Mouse (Mus musculus): ENCODE measurements around the gene D16Ertd472e. TPM values are rescaled to one million over a fixed set of nuclear protein-coding genes. Genes with fewer than 3 reads are reported as not detected.
"Not testable (repeated sequence)": the region's sequence is repeated elsewhere in the genome, so short reads cannot be mapped to it uniquely, and the experiment has no call there.

Gene D16Ertd472e
- polyA plus RNA-seq, 1 experiment from 2014 or later = 15.7 TPM

- ATAC-seq (replicated peaks; ENCODE audit: low FRiP score) (no peak), DNase-seq (ENCODE audit: low spot score) (no peak)
- Histone ChIP-seq H3K36me3 (ENCODE audit: control insufficient read depth, insufficient read depth, low read length) (no peaks in the 10 kb centered on the region), H3K9ac (ENCODE audit: low read length) (no peak overlapping the region), H3K4me2 (ENCODE audit: low read depth, low read length, severe bottlenecking) (no peak overlapping the region), H3K9me3 (ENCODE audit: control insufficient read depth, low read length) (no peaks in the 10 kb centered on the region), H3K27me3 (ENCODE audit: control insufficient read depth, insufficient read depth, low read length) (no peaks in the 10 kb centered on the region), H3K4me3 (ENCODE audit: low read depth, low read length) (no peak overlapping the region), H3K4me1 (replicated peaks; ENCODE audit: control insufficient read depth, insufficient read depth, low read length) (peaks cover 5% of the 10 kb centered on the region; the same call in 1 of the 2 replicates), H3K27ac (ENCODE audit: low read depth, low read length) (no peak overlapping the region)
- 75% methylated on average over 8 of the region's 8 CpGs for WGBS
Observed at GRCm38 (mm10) chr16:78534468-78534867, 42.0 kb downstream of the D16Ertd472e start.

- Histone ChIP-seq H3K9me3 (ENCODE audit: control insufficient read depth, low read length) (no peaks in the 10 kb centered on the region), H3K4me2 (ENCODE audit: low read depth, low read length, severe bottlenecking) (no peak overlapping the region), H3K9ac (ENCODE audit: low read length) (no peak overlapping the region), H3K4me1 (replicated peaks; ENCODE audit: control insufficient read depth, insufficient read depth, low read length) (peaks cover 5% of the 10 kb centered on the region; the same call in 1 of the 2 replicates), H3K36me3 (ENCODE audit: control insufficient read depth, insufficient read depth, low read length) (no peaks in the 10 kb centered on the region), H3K27me3 (ENCODE audit: control insufficient read depth, insufficient read depth, low read length) (no peaks in the 10 kb centered on the region), H3K27ac (ENCODE audit: low read depth, low read length) (no peak overlapping the region), H3K4me3 (ENCODE audit: low read depth, low read length) (no peak overlapping the region)
- DNase-seq (ENCODE audit: low spot score) (no peak), ATAC-seq (replicated peaks; ENCODE audit: low FRiP score) (no peak)
- 37% methylated on average over 6 of the region's 6 CpGs for WGBS
Observed at GRCm38 (mm10) chr16:78531957-78532605, 44.4 kb downstream of the D16Ertd472e start.

- Histone ChIP-seq H3K4me2 (ENCODE audit: low read depth, low read length, severe bottlenecking) (no peak overlapping the region), H3K36me3 (ENCODE audit: control insufficient read depth, insufficient read depth, low read length) (no peaks in the 10 kb centered on the region), H3K27ac (ENCODE audit: low read depth, low read length) (no peak overlapping the region), H3K27me3 (ENCODE audit: control insufficient read depth, insufficient read depth, low read length) (no peaks in the 10 kb centered on the region), H3K4me3 (ENCODE audit: low read depth, low read length) (no peak overlapping the region), H3K9me3 (ENCODE audit: control insufficient read depth, low read length) (no peaks in the 10 kb centered on the region), H3K4me1 (replicated peaks; ENCODE audit: control insufficient read depth, insufficient read depth, low read length) (no peaks in the 10 kb centered on the region), H3K9ac (ENCODE audit: low read length) (no peak overlapping the region)
- WGBS = 93% methylated on average over 4 of the region's 4 CpGs
- ATAC-seq (replicated peaks; ENCODE audit: low FRiP score) (no peak), DNase-seq (ENCODE audit: low spot score) (no peak)
Observed at GRCm38 (mm10) chr16:78522974-78523373, 53.5 kb downstream of the D16Ertd472e start.

- ATAC-seq (replicated peaks; ENCODE audit: low FRiP score) = no peak
- Histone ChIP-seq H3K4me2 (ENCODE audit: low read depth, low read length, severe bottlenecking) (no peak overlapping the region), H3K4me1 (replicated peaks; ENCODE audit: control insufficient read depth, insufficient read depth, low read length) (no peaks in the 10 kb centered on the region), H3K4me3 (ENCODE audit: low read depth, low read length) (no peak overlapping the region), H3K9ac (ENCODE audit: low read length) (no peak overlapping the region), H3K9me3 (ENCODE audit: control insufficient read depth, low read length) (no peaks in the 10 kb centered on the region), H3K36me3 (ENCODE audit: control insufficient read depth, insufficient read depth, low read length) (no peaks in the 10 kb centered on the region), H3K27me3 (ENCODE audit: control insufficient read depth, insufficient read depth, low read length) (no peaks in the 10 kb centered on the region), H3K27ac (ENCODE audit: low read depth, low read length) (no peak overlapping the region)
- 83% methylated on average over 7 of the region's 7 CpGs for WGBS
- no peak for DNase-seq (ENCODE audit: low spot score)
Observed at GRCm38 (mm10) chr16:78518697-78519096, 57.8 kb downstream of the D16Ertd472e start.

- Histone ChIP-seq H3K4me2 (ENCODE audit: low read depth, low read length, severe bottlenecking) (no peak overlapping the region), H3K27ac (ENCODE audit: low read depth, low read length) (no peak overlapping the region), H3K36me3 (ENCODE audit: control insufficient read depth, insufficient read depth, low read length) (no peaks in the 10 kb centered on the region), H3K4me3 (ENCODE audit: low read depth, low read length) (no peak overlapping the region), H3K27me3 (ENCODE audit: control insufficient read depth, insufficient read depth, low read length) (no peaks in the 10 kb centered on the region), H3K9ac (ENCODE audit: low read length) (no peak overlapping the region), H3K9me3 (ENCODE audit: control insufficient read depth, low read length) (no peaks in the 10 kb centered on the region), H3K4me1 (replicated peaks; ENCODE audit: control insufficient read depth, insufficient read depth, low read length) (no peaks in the 10 kb centered on the region)
- 92% methylated on average over 2 of the region's 2 CpGs for WGBS
- ATAC-seq (replicated peaks; ENCODE audit: low FRiP score) = no peak
- no peak for DNase-seq (ENCODE audit: low spot score)
Observed at GRCm38 (mm10) chr16:78517171-78517570, 59.3 kb downstream of the D16Ertd472e start.

- DNase-seq (ENCODE audit: low spot score) = no peak
- Histone ChIP-seq H3K4me2 (ENCODE audit: low read depth, low read length, severe bottlenecking) (no peak overlapping the region), H3K4me1 (replicated peaks; ENCODE audit: control insufficient read depth, insufficient read depth, low read length) (no peaks in the 10 kb centered on the region), H3K4me3 (ENCODE audit: low read depth, low read length) (no peak overlapping the region), H3K27me3 (ENCODE audit: control insufficient read depth, insufficient read depth, low read length) (no peaks in the 10 kb centered on the region), H3K27ac (ENCODE audit: low read depth, low read length) (no peak overlapping the region), H3K9me3 (ENCODE audit: control insufficient read depth, low read length) (no peaks in the 10 kb centered on the region), H3K36me3 (ENCODE audit: control insufficient read depth, insufficient read depth, low read length) (no peaks in the 10 kb centered on the region), H3K9ac (ENCODE audit: low read length) (no peak overlapping the region)
- ATAC-seq (replicated peaks; ENCODE audit: low FRiP score) = no peak
- 91% methylated on average over 8 of the region's 8 CpGs for WGBS
Observed at GRCm38 (mm10) chr16:78511526-78511925, 65.0 kb downstream of the D16Ertd472e start.

GRCm38 (mm10) chr16:78502492-78502891, 74.0 kb downstream of the D16Ertd472e start:
- 91% methylated on average over 9 of the region's 9 CpGs for WGBS
- H3K27ac ChIP-seq (ENCODE audit: low read depth, low read length) = no peak overlapping the region
- no peak overlapping the region for H3K4me3 ChIP-seq (ENCODE audit: low read depth, low read length)
- no peaks in the 10 kb centered on the region for H3K9me3 ChIP-seq (ENCODE audit: control insufficient read depth, low read length)
- H3K4me2 ChIP-seq (ENCODE audit: low read depth, low read length, severe bottlenecking) = no peak overlapping the region
- no peaks in the 10 kb centered on the region for H3K36me3 ChIP-seq (ENCODE audit: control insufficient read depth, insufficient read depth, low read length)
- H3K27me3 ChIP-seq (ENCODE audit: control insufficient read depth, insufficient read depth, low read length) = no peaks in the 10 kb centered on the region
- no peaks in the 10 kb centered on the region for H3K4me1 ChIP-seq (replicated peaks; ENCODE audit: control insufficient read depth, insufficient read depth, low read length)
- ATAC-seq (replicated peaks; ENCODE audit: low FRiP score) = no peak
- no peak overlapping the region for H3K9ac ChIP-seq (ENCODE audit: low read length)
- no peak for DNase-seq (ENCODE audit: low spot score)

GRCm38 (mm10) chr16:78492696-78493095, 83.8 kb downstream of the D16Ertd472e start:
- not testable (repeated sequence) for H3K4me2 ChIP-seq (ENCODE audit: low read depth, low read length, severe bottlenecking); H3K4me3 ChIP-seq (ENCODE audit: low read depth, low read length); DNase-seq (ENCODE audit: low spot score); ATAC-seq (replicated peaks; ENCODE audit: low FRiP score); H3K4me1 ChIP-seq (replicated peaks; ENCODE audit: control insufficient read depth, insufficient read depth, low read length); H3K9me3 ChIP-seq (ENCODE audit: control insufficient read depth, low read length); H3K36me3 ChIP-seq (ENCODE audit: control insufficient read depth, insufficient read depth, low read length); H3K27me3 ChIP-seq (ENCODE audit: control insufficient read depth, insufficient read depth, low read length); H3K9ac ChIP-seq (ENCODE audit: low read length); H3K27ac ChIP-seq (ENCODE audit: low read depth, low read length)
- 95% methylated on average over 12 of the region's 12 CpGs for WGBS

- peak; percentile 69 for ATAC-seq (replicated peaks; ENCODE audit: low FRiP score)
- H3K4me2 ChIP-seq (ENCODE audit: low read depth, low read length, severe bottlenecking) = no peak overlapping the region
Observed at GRCm38 (mm10) chr16:78490779-78491178, 85.7 kb downstream of the D16Ertd472e start.

More at GRCm38 (mm10) chr16:78490779-78491178, 85.7 kb downstream of the D16Ertd472e start:
- Histone ChIP-seq H3K27ac (ENCODE audit: low read depth, low read length) (no peak overlapping the region), H3K27me3 (ENCODE audit: control insufficient read depth, insufficient read depth, low read length) (no peaks in the 10 kb centered on the region), H3K9ac (ENCODE audit: low read length) (peak overlapping the region; percentile 40), H3K4me1 (replicated peaks; ENCODE audit: control insufficient read depth, insufficient read depth, low read length) (peaks cover 2% of the 10 kb centered on the region; the same call in 1 of the 2 replicates), H3K9me3 (ENCODE audit: control insufficient read depth, low read length) (no peaks in the 10 kb centered on the region), H3K4me3 (ENCODE audit: low read depth, low read length) (no peak overlapping the region), H3K36me3 (ENCODE audit: control insufficient read depth, insufficient read depth, low read length) (no peaks in the 10 kb centered on the region)
- 38% methylated on average over 5 of the region's 5 CpGs for WGBS
- DNase-seq (ENCODE audit: low spot score) = no peak

Data from forebrain, embryonic 11.5 days (tissue).